Mouse (Mus musculus) left cerebral cortex, adult 8-10 months (tissue): ENCODE results near the gene Hexb. TPM values are rescaled to one million over a fixed set of nuclear protein-coding genes. Genes with fewer than 3 reads are reported as not detected.
A peak's percentile ranks its signal among the peaks of the same experiment; 100 is the strongest.

ENCODE experiments used
- DNase-seq, 2 experiments: peaks; one replicate each; pipeline ENCODE4 v3.0.0; 2022; ENCODE audit warnings: low spot score in 2 of 2
- total RNA-seq, 4 experiments: library from RNA; stranded (reverse); gene quantifications; 2 replicates each; pipeline ENCODE4 v1.2.4; 2022

Hexb gene
- total RNA-seq, 4 experiments from 2014 or later = 108 to 345 (median 194) TPM

GRCm38 (mm10) chr13:97224341-97224982 lies 26.3 kb upstream of the Hexb start:
- no peak for DNase-seq

- DNase-seq = no peak
These were observed 25.7 kb upstream of the Hexb start for GRCm38 (mm10) chr13:97223856-97224255.

GRCm38 (mm10) chr13:97220022-97220421 lies 21.9 kb upstream of the Hexb start:
- no peak for DNase-seq

GRCm38 (mm10) chr13:97216196-97216595 lies 18.0 kb upstream of the Hexb start:
- DNase-seq = no peak

GRCm38 (mm10) chr13:97215563-97215962 lies 17.4 kb upstream of the Hexb start:
- DNase-seq = no peak

- no peak for DNase-seq
These were observed 16.6 kb upstream of the Hexb start for GRCm38 (mm10) chr13:97214583-97215268.

- no peak for DNase-seq
These were observed 10.4 kb upstream of the Hexb start for GRCm38 (mm10) chr13:97208500-97209010.

- no peak for DNase-seq
These were observed 9.9 kb upstream of the Hexb start for GRCm38 (mm10) chr13:97208112-97208478.

GRCm38 (mm10) chr13:97207472-97208111 lies 9.4 kb upstream of the Hexb start:
- DNase-seq = no peak

GRCm38 (mm10) chr13:97206046-97206445 lies 7.9 kb upstream of the Hexb start:
- no peak for DNase-seq

- peak; percentile 75 to 86 for DNase-seq
These were observed 7.0 kb upstream of the Hexb start for GRCm38 (mm10) chr13:97205052-97205701.

- no peak for DNase-seq
These were observed 3.7 kb upstream of the Hexb start for GRCm38 (mm10) chr13:97201896-97202295.

- DNase-seq = no peak
These were observed 2.9 kb upstream of the Hexb start for GRCm38 (mm10) chr13:97201076-97201475.

- DNase-seq = no peak
These were observed 966 bp upstream of the Hexb start for GRCm38 (mm10) chr13:97199123-97199522.

GRCm38 (mm10) chr13:97196925-97197218 lies 1.3 kb downstream of the Hexb start:
- DNase-seq = no peak

- DNase-seq = no peak
These were observed 1.8 kb downstream of the Hexb start for GRCm38 (mm10) chr13:97196186-97196924.

GRCm38 (mm10) chr13:97193420-97193819 lies 4.7 kb downstream of the Hexb start:
- peak in 1 of 2 experiments; percentile 62 for DNase-seq

- no peak for DNase-seq
These were observed 5.5 kb downstream of the Hexb start for GRCm38 (mm10) chr13:97192649-97193048.

GRCm38 (mm10) chr13:97187693-97188092 lies 10.5 kb downstream of the Hexb start:
- DNase-seq = no peak

GRCm38 (mm10) chr13:97186346-97186745 lies 11.8 kb downstream of the Hexb start:
- DNase-seq = no peak

GRCm38 (mm10) chr13:97184656-97185055 lies 13.5 kb downstream of the Hexb start:
- no peak for DNase-seq
